Mouse (Mus musculus): ENCODE measurements around the gene Wfdc8.
"Not testable (repeated sequence)": the region's sequence is repeated elsewhere in the genome, so short reads cannot be mapped to it uniquely, and the experiment has no call there.

The Wfdc8 gene

DNA sequence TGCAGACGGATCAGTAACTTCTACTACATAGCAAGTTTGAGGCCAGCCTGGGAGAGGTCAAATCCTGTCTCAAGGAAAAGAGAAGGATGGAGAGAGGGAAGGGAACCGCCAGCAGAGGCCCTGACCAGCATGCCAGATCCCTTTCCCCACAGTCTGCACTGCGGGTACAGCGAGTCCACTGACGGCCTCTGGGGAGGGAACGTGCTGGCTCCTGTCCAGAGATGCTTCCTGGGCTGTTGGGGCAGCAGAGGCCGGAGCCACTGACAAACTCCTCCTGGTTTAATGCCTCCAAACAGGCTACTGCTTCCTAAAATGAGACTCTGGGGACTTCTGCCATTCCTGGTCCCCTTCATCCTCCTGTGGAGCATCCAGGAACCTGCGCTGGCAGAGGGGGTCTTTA lies at the start of gene Wfdc8, which contains the start of gene Wfdc6b:
Wfdc8 (minus strand) TSS at position 156 of the 400 bp plus-strand sequence.
Wfdc6b (plus strand) TSS at position 52 of the 400 bp plus-strand sequence.
- DNase-seq = not testable (repeated sequence)

DNA sequence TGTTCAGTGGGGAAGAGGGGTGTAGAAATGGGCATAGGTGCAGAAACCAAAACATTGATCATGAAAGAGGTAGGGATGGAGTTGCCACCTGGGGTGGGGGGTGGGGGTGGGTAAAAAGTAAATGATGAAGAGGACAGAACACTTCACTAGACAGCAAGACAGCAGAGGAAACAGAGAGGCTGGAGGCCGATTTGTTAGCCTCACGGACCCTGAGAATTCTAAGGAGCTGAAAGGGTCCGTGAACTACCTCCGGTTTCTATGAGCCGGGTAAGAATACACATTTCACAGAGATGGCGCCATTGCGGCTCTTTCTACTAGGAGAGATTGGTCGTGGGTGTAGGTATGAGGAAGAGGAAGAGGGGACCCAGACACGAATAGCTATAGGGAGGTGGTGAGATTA lies 43.1 kb upstream of the Wfdc8 start, which contains the start of gene Wfdc9:
Wfdc9 (minus strand) TSS at position 101 of the 400 bp plus-strand sequence.
- DNase-seq = no peak

DNA sequence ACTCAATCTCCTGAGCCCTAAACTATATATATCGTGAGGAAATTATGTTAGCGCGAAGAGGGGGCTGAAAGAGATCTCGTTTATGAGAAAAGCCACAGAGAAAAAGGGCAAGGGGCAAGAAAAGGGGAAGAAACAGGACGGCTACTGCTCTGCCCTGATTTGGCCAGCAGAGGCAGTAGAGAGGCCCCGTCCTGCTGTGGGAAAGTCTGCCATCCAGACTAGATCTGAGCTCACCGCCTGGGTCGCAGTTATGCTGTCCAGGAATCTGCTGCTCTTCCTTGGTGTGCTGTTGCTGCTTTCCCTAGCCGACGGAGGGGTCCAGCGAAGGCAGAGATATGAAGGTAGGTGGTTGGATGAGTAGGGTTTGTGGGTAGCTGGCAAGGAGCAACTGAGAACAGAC lies 42.4 kb upstream of the Wfdc8 start, which contains the start of gene Wfdc10:
Wfdc10 (plus strand) TSS at position 189 of the 400 bp plus-strand sequence.
- peak; percentile 58 for DNase-seq

DNA sequence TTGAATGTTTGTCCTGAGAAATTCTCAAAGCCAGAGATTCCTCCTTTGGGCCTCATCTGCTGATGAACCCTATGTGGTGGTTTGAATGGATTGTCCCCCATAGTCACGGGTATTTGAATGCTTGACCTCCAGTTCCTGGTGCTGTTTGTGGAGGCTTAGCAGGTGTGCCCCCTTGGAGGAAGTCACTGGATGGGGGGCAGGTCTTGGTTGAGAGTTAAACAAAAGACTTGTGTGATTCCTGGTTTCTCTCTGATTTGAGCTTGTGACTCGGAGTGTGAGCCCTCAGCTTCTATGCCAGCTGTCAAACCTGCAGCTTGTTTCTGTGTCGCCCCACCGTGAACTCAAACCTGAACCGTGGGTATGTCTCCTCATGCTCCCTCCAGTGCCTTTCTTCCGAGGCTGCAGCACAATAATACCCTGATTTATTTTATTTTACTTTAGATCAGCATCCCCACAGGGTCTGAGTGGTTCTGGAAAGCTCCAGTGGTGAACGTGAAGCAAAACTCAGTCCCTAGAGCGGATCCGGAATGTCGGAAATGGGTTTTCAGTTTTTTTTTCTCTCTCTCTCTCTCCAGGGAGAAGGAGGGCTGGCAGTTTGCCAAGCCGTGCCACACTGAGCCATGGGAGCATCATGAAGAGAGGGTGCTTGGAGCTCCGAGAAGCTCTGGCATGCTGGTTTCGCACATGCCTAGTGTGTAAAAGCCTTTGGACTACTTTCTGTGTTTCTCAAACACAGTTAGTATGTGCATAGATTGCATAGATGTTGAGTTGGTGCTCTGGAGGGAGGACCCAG lies 28.7 kb upstream of the Wfdc8 start:
- no peak for DNase-seq

DNA sequence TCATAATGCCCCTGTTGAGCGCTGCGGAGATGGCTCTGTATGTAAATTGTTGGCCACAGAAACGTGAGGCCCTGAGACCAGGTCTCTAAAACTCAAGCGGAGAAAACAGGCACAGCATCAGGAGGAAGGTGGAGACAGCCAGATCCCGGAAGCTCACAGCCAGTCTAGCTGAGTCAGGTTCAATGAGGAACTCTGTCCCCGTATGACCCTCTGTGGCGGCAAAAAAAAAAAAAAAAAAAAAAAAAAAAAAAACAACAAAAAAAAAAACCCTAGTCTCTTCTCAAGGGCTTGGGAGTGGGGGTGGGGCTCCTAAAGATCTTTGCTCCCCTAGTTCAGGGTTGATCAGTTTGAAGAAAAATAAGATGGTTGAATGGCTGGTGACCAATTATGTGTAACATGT lies 27.7 kb upstream of the Wfdc8 start:
- DNase-seq = no peak

DNA sequence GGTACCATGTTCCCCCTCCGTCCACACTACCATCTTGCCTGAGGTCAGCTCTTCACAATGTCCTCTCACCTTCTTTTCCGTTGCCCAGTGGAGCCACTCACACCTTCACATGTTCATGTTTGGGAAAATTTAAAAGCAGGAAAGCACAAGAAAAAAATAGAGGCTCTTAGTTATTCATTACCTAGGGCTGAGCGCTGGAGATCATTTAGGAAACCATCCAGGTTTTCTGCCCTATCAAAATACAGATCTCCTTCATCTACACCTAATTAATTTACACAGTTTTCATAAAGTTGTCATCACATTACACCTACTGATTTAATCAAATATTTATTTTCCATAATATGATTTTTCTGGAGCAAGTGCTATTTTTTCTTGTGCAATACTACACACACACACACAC lies 25.3 kb upstream of the Wfdc8 start, which contains the start of gene Wfdc16:
Wfdc16 (minus strand) TSS at position 101 of the 400 bp plus-strand sequence.
- DNase-seq = no peak

DNA sequence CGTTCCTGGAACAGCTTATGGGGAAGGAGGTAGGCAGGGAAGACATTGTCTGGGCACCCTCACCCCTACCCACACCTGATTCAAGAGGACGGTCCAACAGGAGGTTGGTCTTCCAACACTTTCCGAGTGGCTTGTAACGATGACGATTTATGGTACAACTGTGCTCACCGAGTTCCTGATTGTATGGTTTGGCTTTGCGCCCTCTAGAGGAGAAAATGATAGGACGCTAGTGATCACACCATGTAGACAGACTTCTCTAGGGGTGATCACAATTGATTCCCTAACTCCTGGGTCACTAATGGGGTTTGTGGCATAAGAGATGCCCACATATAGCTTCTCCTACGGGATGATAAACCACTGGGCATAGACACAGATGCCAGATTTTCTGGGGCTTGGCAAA lies 21.8 kb upstream of the Wfdc8 start:
- DNase-seq = peak; percentile 7

DNA sequence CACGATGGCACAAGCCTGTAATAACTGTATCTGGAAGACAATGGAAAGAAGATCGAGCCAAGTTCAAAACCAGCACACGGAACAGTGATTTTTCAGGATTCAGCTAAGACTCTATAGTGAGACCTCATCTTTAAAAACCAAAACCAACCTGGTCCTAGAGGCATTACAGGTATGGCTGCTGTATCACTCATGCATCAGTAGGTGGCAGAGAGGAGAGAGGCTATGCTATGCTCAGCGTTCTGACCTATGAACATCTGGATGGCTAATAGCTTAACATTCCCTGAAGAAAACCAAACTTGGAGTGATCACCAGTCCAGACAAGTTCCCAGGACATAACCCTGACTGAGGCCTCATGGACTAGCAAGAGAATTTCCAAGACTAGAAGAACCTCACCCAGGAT lies 8.3 kb upstream of the Wfdc8 start:
- DNase-seq = no peak

DNA sequence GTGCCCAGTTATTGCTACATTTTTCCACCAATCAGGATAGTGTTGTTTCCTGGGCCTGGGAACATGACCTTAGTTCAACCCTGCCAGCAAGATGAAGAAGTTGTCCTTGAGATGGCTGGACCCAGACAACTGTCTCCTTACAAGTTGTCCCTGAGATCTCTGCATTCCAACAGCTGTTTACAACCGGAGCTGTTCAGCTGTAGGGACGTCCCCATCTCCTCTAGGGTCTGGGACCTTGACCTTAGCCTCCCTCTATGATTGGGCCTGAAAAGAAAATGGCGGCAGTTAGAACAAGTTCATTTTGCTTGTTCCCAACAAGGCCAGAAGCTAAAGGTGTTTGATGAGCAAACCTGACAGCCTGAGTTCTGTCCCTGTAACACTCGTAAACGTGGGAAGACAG lies 5.6 kb upstream of the Wfdc8 start:
- no peak for DNase-seq

DNA sequence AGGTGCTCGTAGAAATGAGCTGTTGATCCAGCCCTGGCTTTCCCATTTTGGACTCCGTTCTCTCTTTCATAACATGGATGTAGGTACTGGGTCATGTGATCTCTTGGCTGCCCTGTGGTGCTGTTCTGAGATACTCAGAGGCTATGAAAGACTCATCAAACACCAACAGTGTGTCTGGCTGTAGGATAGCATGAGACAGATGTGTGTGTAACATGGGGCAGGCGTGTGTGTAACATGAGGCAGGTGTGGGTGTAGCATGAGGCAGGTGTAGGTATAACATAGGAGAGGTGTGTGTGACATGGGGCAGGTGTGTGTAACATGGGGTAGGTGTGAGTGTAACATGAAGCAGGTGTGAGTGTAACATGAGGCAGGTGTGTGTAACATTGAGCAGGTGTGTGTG lies 2.0 kb upstream of the Wfdc8 start:
- DNase-seq = no peak

DNA sequence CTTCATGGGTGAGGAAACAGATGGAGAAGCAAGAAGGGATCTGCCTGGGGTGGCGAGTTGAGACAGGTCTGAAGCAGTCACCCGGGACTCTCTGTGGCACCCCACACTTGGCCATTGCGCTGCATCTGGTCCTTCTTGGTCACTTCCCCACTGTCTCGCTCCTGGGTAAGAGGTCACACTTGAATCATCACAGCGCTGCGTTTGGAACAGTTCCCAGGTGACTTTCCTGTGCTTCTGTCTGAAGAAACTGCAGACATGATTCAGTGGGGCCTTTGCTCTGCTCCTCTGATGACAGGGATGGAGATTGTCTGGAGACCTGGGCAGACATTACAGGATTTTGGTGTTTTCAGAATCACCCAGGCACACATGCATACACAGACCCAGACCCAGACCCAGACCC lies 4.6 kb downstream of the Wfdc8 start:
- no peak for DNase-seq

DNA sequence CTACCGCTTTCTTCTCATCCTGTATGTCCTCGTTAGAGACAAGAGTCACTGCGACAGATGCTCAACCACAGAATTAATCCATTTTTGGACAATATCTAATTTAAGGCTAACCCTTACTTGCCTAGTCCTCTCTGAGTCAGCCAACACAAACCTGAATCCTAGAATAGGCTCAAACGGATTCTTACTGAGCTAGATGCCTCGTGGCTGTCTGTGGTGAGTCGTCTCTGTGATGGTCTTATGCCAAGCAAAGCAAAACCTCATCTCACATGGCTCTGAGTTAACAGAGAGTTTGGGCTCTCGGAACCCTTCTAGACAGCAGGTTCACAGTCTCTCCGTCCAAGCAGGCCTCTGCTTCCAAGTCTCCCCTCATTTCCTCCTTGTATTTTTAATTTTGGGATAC lies 9.0 kb downstream of the Wfdc8 start:
- no peak for DNase-seq

DNA sequence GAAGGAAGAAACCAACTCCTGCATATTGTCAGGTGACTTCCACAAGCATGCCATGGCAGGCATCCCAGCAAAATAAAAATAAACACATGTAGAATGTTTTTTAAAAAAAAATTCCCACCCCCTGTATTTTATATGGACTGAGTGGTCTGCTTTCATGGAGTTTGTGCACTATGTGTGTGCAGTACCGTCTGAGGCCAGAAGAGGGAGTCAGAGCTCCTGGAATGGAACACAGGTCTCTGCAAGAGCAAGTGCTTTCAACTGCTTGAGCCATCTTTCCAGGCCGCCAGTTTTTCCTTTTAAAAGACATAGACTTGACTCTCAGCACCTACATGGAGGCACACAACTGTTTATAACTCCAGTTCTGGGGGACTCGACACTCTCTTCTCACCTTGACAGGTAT lies 9.9 kb downstream of the Wfdc8 start:
- no peak for DNase-seq

DNA sequence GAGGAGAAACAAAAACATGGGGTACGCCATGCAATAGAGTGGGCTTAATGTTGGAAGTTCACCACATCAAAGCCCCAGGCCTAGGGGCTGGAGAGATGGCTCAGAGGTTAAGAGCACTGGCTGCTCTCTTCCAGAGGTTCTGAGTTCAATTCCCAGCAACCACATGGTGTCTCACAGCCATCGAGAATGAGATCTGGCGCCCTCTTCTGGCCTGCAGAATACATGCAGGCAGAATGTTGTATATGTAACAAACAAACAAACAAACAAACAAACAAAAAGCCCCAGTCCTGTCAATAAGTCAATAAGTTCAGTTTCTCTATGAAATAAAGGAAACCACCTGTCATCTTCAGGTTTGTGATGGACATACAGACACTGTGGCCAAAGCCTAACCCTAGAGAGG lies 13.2 kb downstream of the Wfdc8 start:
- no peak for DNase-seq

DNA sequence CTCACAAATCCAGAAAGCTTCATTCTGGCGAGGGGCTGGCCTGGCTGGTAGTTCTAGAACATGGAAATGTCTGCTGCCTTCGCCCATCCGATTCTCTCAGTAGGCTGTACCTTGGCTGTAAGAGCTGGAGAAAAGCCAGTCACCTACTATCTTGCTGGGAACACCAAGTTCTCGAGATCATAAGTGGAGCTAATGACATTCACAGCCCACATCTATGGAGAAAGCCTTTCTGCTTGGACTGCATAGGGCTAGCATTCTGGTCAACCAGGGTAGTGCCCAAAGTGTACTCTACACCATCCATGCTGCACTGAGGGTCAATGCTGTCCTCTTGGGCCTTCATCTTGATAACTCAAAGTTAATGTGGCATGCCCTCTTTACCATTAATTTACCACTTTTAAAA lies 19.9 kb downstream of the Wfdc8 start, which contains the start of gene Eppin:
Eppin (minus strand) TSS at position 101 of the 400 bp plus-strand sequence.
- DNase-seq = no peak

DNA sequence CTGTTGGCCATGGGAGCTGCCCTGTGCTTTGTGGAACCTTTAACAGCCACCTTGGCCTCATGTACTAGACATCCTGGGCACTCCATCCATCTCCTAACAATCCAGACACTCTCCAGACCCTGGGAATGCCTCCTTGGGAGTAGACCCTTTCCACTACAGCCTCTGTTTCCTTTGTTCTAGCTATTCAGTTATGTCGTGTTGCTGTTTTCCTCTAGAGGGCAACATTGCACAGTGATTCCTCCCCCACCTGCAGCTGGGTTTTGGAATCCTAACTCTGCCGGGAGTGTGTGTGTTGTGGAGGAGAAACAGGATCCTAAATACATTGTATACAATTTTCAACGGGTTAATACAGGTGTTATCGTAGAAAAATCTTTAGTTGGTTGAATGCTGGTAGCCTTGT lies 21.4 kb downstream of the Wfdc8 start:
- peak; percentile 9 for DNase-seq

DNA sequence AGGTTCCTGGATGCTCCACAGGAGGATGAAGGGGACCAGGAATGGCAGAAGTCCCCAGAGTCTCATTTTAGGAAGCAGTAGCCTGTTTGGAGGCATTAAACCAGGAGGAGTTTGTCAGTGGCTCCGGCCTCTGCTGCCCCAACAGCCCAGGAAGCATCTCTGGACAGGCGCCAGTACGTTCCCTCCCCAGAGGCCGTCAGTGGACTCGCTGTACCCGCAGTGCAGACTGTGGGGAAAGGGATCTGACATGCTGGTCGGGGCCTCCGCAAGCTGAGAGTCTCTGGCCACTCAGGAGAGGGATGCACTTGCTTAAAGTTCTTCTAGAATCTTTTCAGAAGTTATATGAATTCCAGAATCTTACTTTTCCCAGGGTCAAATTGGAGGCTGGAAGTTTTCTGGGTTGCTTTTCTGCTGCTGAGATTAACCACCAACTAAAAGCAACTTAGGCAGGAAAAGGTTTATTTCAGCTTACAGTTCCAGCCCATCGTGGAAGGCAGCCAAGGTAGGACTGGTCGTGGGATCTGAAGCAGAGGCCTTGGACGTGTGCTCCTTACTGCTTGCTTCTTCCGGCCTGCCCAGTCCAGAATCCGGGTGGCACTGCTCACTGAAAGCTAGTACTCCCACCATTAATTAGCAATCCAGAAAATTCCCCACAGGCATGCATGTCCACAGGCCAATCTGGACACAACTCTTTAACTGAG lies 28.3 kb downstream of the Wfdc8 start, which contains the start of gene Wfdc6a:
Wfdc6a (minus strand) TSS at position 423 of the 701 bp plus-strand sequence.
- not testable (repeated sequence) for DNase-seq

DNA sequence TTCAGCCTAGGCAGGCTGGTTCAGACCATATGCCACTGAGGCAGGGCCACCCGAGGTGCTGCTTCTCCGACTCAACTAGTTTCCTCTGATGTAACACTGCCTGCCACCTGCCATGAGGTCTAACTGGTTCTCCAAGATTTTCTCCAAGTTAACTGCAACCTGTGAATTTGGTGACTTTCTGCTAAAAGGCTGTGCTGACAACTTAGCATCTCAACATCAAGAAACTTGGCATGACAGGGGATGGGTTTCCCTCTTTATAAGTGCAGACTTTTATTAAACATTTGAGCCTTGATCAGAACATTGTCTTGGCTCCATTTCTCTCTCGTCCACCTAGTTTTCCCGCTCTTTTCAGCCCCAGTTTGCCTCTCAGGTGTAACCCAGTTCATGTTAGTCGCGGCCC lies 40.1 kb downstream of the Wfdc8 start, which contains the start of gene Spint3:
Spint3 (minus strand) TSS at position 101 of the 400 bp plus-strand sequence.
- not testable (repeated sequence) for DNase-seq

DNA sequence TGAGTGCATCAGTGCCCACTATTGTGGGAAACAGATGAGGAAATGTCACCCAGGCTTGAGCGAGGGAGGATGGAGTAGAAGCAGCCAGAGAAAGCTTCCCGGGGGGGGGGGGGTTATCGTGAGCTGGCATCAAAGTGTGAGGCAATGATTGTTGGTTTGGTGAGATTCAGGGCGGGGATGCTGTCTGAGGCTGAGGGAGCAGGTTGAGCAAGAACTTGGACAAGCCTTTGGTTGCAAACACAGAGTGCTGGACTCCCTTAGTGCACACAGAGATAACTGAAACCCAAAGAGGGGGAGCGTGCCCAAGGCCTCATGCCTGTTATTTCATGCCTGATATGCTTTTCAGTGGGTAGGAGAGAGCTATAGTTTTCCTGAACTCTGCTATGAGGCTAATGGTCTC lies 46.0 kb downstream of the Wfdc8 start:
- DNase-seq = no peak

DNA sequence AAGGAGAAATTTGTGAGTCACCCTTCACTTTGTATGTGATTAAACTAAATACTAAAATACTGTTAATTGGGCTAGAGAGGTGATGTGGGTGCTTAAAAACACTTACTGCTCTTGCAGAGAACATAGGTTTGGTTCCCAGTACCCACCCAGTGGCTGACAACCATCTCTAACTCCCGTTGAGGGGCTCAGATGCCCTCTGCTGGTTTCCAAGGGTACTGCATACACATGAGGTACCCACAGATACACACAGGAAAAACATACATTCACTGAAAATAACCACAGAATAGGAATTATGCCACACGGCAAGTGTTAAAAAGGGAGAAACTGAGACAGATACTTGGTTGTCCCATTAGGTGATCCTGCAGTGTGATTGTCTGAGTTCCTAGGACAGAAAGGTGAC lies 46.4 kb downstream of the Wfdc8 start:
- DNase-seq = no peak

DNA sequence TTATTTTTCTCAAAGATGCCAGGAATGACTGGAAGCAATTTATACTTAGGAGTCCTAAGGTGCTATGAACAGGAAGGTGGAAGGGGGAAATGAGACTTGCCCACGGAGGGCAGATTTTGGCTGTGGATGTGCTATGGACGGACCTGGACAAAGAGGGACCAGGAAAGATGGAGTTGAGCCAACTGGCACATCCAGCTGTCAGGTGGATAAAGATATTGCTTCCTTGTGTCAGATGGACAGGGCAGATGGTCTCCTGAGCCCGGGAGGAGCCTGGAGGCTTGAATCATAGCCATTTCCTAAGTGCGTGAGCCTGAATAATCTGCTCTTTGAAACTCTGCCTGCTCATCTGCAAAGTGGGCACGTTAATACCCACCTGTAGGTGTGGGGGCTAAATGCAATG lies 49.1 kb downstream of the Wfdc8 start:
- no peak for DNase-seq

DNA sequence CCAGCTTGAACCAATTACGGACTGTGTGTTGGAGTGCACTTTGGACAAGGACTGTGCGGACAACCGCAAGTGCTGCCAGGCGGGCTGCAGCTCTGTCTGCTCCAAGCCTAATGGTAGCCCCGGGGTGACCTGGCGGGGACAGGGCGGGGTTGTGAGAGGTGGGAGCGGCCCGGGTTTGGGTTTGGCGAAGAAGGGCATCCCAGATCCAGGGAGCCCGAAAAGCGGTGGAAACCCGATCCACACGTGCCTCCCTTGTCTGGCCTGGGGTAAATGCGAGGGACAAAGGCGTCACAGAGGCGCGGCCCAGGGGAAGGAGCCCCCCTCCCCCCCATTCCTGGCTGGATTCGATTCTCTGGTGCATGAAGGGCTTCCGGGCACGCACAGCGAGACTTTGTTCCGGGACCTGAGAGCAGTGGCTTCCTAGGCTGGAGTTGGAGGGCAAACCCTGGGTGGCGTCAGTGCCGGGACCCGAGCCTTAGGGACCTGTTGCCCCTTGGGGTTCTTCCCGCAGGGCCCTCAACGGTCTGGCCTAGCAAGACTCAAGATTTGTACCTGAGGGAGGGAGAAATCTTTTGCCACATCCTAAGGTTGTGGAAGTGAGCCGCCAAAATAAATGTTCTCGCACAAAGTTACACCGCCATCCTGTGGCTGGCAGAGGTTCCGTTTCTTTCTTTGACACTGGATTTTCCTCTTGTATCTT lies 49.9 kb downstream of the Wfdc8 start:
- DNase-seq = no peak

Data from thymus, postnatal 14 days (tissue).